Mouse (Mus musculus): ENCODE data around the gene Ebpl.

Ebpl gene

GRCm38 (mm10) chr14:61288606-61289286 is 71.5 kb downstream of the Ebpl start:
- in situ Hi-C loops (cut with MboI; ENCODE audit: low pct_unique_long_range_greater_than_20kb in 1 of 2, low sequenced_read_pairs in 2 of 2, unreplicated experiment in 1 of 2): no loop called here
